Mouse (Mus musculus): ENCODE measurements around the gene D130043K22Rik. TPM values are rescaled to one million over a fixed set of nuclear protein-coding genes. Genes with fewer than 3 reads are reported as not detected.
A peak's percentile ranks its signal among the peaks of the same experiment; 100 is the strongest.

Gene D130043K22Rik
- 0.61 and 0.67 TPM in 2 replicates for polyA plus RNA-seq (2014; fragmentation: Nextera tagmentation; extraction: Ambion mirVana)

DNA sequence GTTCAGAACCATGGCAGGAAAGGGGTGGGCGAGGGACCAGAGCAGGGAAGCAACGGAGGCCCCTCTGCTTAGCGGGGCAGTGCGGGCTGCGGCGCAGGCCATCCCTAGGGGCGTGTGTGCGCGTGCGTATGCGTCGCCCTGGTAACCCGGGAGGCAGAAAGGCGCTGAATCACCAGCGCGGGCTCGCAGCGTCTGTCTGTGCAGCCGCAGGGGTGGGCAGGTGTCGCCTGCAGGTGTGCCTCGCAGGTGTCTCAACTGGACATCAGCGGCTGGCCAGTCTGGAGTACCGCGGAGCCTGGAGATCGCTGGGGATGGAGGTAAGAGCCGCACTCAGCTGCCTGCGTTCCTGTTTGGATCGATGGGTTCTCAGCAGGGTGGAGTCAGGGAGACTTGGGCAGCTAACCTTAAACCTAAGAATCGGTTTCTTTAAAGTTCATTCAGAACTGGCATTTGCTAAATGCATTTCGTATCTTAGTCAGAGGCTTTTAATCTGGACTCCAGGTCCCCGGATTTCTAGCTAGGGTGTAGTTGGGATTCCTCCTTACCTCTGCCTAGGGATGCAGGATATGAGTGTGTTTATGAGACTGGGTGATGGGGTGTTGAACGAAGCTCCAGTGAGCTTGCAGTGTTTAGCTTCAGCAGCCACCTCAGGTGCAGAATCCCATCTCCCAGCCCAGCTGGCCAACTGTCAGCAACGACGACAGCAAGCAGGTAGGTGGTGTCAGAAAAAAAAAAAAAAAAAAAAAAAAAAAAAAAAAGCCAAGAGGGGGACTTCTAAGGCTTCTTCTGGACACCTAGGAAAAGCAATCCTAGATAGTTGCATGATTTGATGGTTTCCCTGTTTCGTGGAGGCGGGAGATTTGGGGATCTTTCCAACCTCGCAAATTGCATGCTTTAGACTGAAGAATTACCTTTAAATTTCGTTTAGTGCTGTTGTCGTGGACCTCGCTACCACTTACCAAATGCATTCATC is at the start of gene D130043K22Rik:
D130043K22Rik (plus strand) TSS at position 153 of the 973 bp plus-strand sequence.
- DNase-seq (ENCODE audit: low spot score) (peak; percentile 82), ATAC-seq (replicated peaks; ENCODE audit: low FRiP score) (peak; percentile 93)
- WGBS = 12% methylated on average over 40 of the region's 40 CpGs
- H3K4me2 ChIP-seq (ENCODE audit: low read depth, low read length, severe bottlenecking) = peak within 1 kb of the TSS; percentile 86
- peak within 1 kb of the TSS; percentile 59 for H3K9ac ChIP-seq (ENCODE audit: low read length)
- H3K36me3 ChIP-seq (ENCODE audit: control insufficient read depth, insufficient read depth, low read length) = no peaks in the 10 kb centered on the region
- peaks cover 3% of the 10 kb centered on the region; the same call in 1 of the 2 replicates for H3K4me1 ChIP-seq (replicated peaks; ENCODE audit: control insufficient read depth, insufficient read depth, low read length)
- H3K9me3 ChIP-seq (ENCODE audit: control insufficient read depth, low read length) = no peaks in the 10 kb centered on the region
- peak within 1 kb of the TSS; percentile 44 for H3K4me3 ChIP-seq (ENCODE audit: low read depth, low read length)
- H3K27me3 ChIP-seq (ENCODE audit: control insufficient read depth, insufficient read depth, low read length) = no peaks in the 10 kb centered on the region
- H3K27ac ChIP-seq (ENCODE audit: low read depth, low read length) = no peak within 1 kb of the TSS

DNA sequence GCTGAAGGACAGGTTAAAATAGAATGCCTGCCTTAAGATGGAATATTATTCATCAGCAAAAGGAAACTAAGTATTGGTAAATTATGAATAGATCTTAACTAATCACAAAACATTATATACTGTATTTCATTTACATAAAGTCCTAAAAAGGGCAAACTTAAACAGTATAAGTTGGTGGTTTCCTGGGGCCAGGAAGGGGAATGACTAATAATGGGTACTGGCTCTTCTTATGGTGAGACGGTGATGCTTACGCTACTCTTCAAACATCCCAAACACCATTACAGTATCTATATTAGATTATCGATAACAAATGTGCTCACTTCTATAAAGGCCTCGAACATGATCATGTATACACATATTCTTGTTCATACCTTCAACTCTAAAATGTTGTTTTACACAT is 46.2 kb upstream of the D130043K22Rik start:
- no peak overlapping the region for H3K27ac ChIP-seq (ENCODE audit: low read depth, low read length)
- no peaks in the 10 kb centered on the region for H3K27me3 ChIP-seq (ENCODE audit: control insufficient read depth, insufficient read depth, low read length)
- no peaks in the 10 kb centered on the region for H3K9me3 ChIP-seq (ENCODE audit: control insufficient read depth, low read length)
- no peaks in the 10 kb centered on the region for H3K36me3 ChIP-seq (ENCODE audit: control insufficient read depth, insufficient read depth, low read length)
- 95% methylated on average over 4 of the region's 4 CpGs for WGBS
- DNase-seq (ENCODE audit: low spot score) (no peak), ATAC-seq (replicated peaks; ENCODE audit: low FRiP score) (no peak)
- no peaks in the 10 kb centered on the region for H3K4me1 ChIP-seq (replicated peaks; ENCODE audit: control insufficient read depth, insufficient read depth, low read length)
- H3K4me3 ChIP-seq (ENCODE audit: low read depth, low read length) = no peak overlapping the region
- H3K4me2 ChIP-seq (ENCODE audit: low read depth, low read length, severe bottlenecking) = no peak overlapping the region
- no peak overlapping the region for H3K9ac ChIP-seq (ENCODE audit: low read length)

DNA sequence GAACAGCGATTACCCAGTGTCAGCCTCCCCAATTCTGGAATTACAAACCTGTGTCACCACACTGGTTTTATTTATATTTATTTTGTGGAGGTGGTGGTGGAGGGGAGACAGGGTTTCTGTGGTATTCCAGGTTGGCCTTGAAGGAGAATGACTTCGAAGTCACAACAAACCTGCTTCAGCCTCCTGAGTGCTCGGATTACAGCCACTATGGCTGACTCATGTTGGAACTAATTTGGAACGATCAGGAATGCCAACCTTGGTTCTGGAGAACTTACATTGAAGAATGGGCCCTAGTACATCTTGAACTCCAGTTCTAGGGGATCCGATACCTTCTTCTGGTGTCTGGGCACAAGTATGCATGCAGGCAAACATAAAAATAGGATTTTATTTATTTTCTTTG is 45.6 kb upstream of the D130043K22Rik start:
- DNase-seq (ENCODE audit: low spot score) (no peak), ATAC-seq (replicated peaks; ENCODE audit: low FRiP score) (no peak)
- Histone ChIP-seq H3K36me3 (ENCODE audit: control insufficient read depth, insufficient read depth, low read length) (no peaks in the 10 kb centered on the region), H3K9ac (ENCODE audit: low read length) (no peak overlapping the region; the same call in 1 of the 2 replicates), H3K4me2 (ENCODE audit: low read depth, low read length, severe bottlenecking) (peak overlapping the region; percentile 81; the same call in 1 of the 2 replicates), H3K27me3 (ENCODE audit: control insufficient read depth, insufficient read depth, low read length) (no peaks in the 10 kb centered on the region), H3K27ac (ENCODE audit: low read depth, low read length) (no peak overlapping the region), H3K4me3 (ENCODE audit: low read depth, low read length) (no peak overlapping the region), H3K4me1 (replicated peaks; ENCODE audit: control insufficient read depth, insufficient read depth, low read length) (no peaks in the 10 kb centered on the region), H3K9me3 (ENCODE audit: control insufficient read depth, low read length) (no peaks in the 10 kb centered on the region)
- WGBS = 67% methylated on average over 5 of the region's 5 CpGs

DNA sequence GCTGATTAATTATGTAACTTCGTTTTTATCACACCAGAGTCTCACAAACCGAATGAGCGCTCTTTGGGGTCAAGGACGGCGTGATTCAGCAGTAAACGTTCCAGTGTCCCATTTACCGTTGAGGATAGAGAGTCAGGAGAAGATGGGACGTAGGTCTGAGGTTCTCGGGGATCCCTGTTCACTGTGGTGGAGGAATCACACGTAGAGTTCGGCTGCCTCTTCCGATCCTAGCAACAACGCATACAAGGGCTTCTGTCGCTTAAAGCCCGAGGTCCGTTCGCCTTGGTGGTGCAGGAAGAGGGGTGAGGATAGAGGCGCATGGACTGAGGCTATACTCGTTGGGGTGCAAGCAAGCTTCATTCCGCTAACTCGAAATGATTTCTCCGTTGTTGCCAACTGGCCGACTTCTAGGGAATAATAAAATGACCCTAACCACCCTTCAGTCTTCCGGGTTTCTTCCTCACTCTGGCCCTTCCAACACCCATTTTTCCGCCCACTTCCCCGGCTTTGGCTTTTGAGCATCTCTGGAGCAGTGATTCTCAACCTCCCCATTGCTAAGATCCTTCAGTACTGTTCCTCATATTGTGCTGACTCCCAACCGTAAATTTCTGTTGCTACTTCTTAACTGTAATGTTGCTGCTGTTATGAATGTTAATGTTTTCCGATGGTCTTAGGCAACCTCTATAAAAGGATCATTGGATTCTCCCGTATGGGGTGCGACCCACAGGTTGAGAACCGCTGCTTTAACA is 44.8 kb upstream of the D130043K22Rik start:
- Histone ChIP-seq H3K4me3 (ENCODE audit: low read depth, low read length) (peak overlapping the region; percentile 87), H3K4me2 (ENCODE audit: low read depth, low read length, severe bottlenecking) (peak overlapping the region; percentile 81), H3K27ac (ENCODE audit: low read depth, low read length) (peak overlapping the region; percentile 18; the same call in 1 of the 2 replicates), H3K36me3 (ENCODE audit: control insufficient read depth, insufficient read depth, low read length) (no peaks in the 10 kb centered on the region), H3K4me1 (replicated peaks; ENCODE audit: control insufficient read depth, insufficient read depth, low read length) (no peaks in the 10 kb centered on the region), H3K27me3 (ENCODE audit: control insufficient read depth, insufficient read depth, low read length) (no peaks in the 10 kb centered on the region), H3K9ac (ENCODE audit: low read length) (peak overlapping the region; percentile 68), H3K9me3 (ENCODE audit: control insufficient read depth, low read length) (no peaks in the 10 kb centered on the region)
- under 1% methylated on average over 31 of the region's 31 CpGs for WGBS
- ATAC-seq (replicated peaks; ENCODE audit: low FRiP score) = 0 out of 2 replicates have a peak, but pooled peaks have one; percentile 1
- DNase-seq (ENCODE audit: low spot score) = peak; percentile 59

DNA sequence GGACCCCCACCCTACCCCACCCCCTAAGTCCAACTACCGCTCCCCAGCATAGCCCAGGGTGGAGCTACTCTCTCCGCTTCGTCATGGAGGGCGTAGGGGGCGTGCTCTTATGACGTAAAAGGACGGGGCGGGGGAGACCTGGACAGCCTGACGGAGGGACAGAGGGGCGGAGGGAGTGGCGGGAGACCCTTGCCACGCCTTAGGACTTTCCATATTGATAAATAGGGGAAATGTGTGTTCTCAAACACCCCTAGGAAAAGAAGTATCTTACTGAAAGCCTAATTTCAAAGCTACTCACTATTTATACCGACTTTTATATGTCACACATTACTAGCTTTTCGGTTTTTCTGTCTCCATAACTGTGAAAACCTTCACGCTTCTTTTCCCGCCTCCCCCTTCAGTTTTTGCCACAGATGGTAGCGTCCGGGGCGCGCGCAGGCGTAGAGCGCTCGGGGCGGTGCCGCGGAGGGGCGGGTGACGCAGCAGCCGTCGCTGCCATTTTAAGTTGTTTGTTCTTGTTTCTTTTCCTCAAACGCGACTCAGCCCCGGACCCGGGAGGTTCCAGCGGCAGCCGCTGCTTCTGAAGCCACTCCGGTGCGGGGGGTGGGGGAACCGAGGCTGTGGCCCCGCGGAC is 44.1 kb upstream of the D130043K22Rik start:
- ATAC-seq (replicated peaks; ENCODE audit: low FRiP score) (peak; percentile 96), DNase-seq (ENCODE audit: low spot score) (peak; percentile 99)
- Histone ChIP-seq H3K36me3 (ENCODE audit: control insufficient read depth, insufficient read depth, low read length) (no peaks in the 10 kb centered on the region), H3K27ac (ENCODE audit: low read depth, low read length) (peak overlapping the region; percentile 99), H3K27me3 (ENCODE audit: control insufficient read depth, insufficient read depth, low read length) (no peaks in the 10 kb centered on the region), H3K4me3 (ENCODE audit: low read depth, low read length) (peak overlapping the region; percentile 87), H3K9ac (ENCODE audit: low read length) (peak overlapping the region; percentile 88), H3K9me3 (ENCODE audit: control insufficient read depth, low read length) (no peaks in the 10 kb centered on the region), H3K4me1 (replicated peaks; ENCODE audit: control insufficient read depth, insufficient read depth, low read length) (no peaks in the 10 kb centered on the region), H3K4me2 (ENCODE audit: low read depth, low read length, severe bottlenecking) (peak overlapping the region; percentile 81)
- WGBS = under 1% methylated on average over 42 of the region's 42 CpGs

DNA sequence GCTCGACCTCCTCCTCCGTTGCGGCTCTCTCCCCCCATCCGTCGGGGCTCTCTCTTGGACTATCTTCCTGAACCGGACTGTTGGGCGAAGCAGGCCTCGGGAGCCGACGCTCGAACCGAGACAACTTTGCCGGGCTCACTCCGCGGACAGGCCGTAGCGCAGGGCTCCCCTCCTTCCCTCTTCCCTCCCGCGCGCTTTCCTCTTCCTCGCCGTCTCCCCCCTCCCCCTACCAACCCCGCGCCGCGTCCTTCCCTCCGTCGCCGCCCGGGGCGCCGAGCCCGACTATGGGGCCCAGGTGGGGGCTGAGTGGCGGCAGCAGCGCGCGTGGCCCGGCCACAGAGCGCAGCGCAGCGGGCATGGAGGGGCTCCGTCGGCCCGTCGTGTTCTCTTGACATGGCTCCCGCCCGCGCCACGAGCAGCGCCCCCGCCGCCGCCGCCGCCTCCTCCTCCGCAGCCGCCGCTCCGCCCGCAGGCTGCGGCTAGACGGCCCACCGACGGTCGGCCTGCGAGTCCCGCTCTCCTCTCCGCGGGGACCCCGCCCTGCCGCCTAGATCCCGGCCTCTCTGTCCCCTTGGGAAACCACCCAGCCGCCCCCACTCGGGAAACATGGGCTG is 43.5 kb upstream of the D130043K22Rik start, which contains the start of gene BC005537:
BC005537 (plus strand) TSS at position 350 of the 614 bp plus-strand sequence.
- DNase-seq (ENCODE audit: low spot score) = no peak
- 0% methylated on average over 58 of the region's 74 CpGs for WGBS

DNA sequence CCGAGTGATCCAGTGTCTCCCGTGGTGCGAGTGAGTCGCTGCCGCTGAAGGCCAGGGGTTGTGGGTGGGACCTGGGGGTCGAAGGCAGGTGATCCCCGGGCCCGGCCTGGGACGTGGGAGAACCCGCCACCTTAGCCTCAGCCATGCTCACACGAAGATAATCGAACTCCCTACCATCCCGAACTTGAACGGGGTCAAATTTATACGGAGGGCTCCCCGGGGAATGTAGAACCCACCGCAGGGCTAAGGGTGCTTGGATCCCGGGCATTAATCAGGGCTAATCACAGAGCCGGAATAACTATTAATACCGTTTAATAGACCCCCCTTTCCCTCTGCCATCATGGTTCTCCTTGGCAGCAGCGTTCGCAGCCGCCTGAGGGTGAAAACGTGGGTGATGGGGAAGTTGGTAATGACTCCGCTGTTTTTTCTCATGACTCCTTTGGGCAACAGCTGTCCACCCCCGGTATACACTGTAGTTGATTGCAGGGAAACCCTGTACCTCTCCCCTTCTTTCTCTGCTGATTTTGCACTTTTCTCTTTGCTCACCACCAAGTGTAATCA is 42.7 kb upstream of the D130043K22Rik start:
- Histone ChIP-seq H3K27me3 (ENCODE audit: control insufficient read depth, insufficient read depth, low read length) (no peaks in the 10 kb centered on the region), H3K9ac (ENCODE audit: low read length) (peak overlapping the region; percentile 88), H3K9me3 (ENCODE audit: control insufficient read depth, low read length) (no peaks in the 10 kb centered on the region), H3K4me1 (replicated peaks; ENCODE audit: control insufficient read depth, insufficient read depth, low read length) (no peaks in the 10 kb centered on the region), H3K4me3 (ENCODE audit: low read depth, low read length) (peak overlapping the region; percentile 87), H3K4me2 (ENCODE audit: low read depth, low read length, severe bottlenecking) (peak overlapping the region; percentile 66), H3K27ac (ENCODE audit: low read depth, low read length) (peak overlapping the region; percentile 99; the same call in 1 of the 2 replicates), H3K36me3 (ENCODE audit: control insufficient read depth, insufficient read depth, low read length) (peaks cover 1% of the 10 kb centered on the region; the same call in 1 of the 2 replicates)
- peak; percentile 66 for DNase-seq (ENCODE audit: low spot score)
- no peak for ATAC-seq (replicated peaks; ENCODE audit: low FRiP score)
- under 1% methylated on average over 26 of the region's 26 CpGs for WGBS

More for the DNA sequence above, 43.5 kb upstream of the D130043K22Rik start, which contains the start of gene BC005537:
- Histone ChIP-seq H3K4me3 (ENCODE audit: low read depth, low read length) (peak within 1 kb of the TSS; percentile 87), H3K27me3 (ENCODE audit: control insufficient read depth, insufficient read depth, low read length) (no peaks in the 10 kb centered on the region), H3K4me2 (ENCODE audit: low read depth, low read length, severe bottlenecking) (peak within 1 kb of the TSS; percentile 81), H3K4me1 (replicated peaks; ENCODE audit: control insufficient read depth, insufficient read depth, low read length) (no peaks in the 10 kb centered on the region), H3K36me3 (ENCODE audit: control insufficient read depth, insufficient read depth, low read length) (no peaks in the 10 kb centered on the region; the same call in 1 of the 2 replicates), H3K9me3 (ENCODE audit: control insufficient read depth, low read length) (no peaks in the 10 kb centered on the region), H3K27ac (ENCODE audit: low read depth, low read length) (peak within 1 kb of the TSS; percentile 99), H3K9ac (ENCODE audit: low read length) (peak within 1 kb of the TSS; percentile 88)
- ATAC-seq (replicated peaks; ENCODE audit: low FRiP score) = peak; percentile 70

Measured in forebrain, embryonic 11.5 days (tissue).